Mouse (Mus musculus) heart, adult 2 months (tissue): ENCODE data around the gene Plekhm1. TPM values are rescaled to one million over a fixed set of nuclear protein-coding genes. Genes with fewer than 3 reads are reported as not detected.
A peak's percentile ranks its signal among the peaks of the same experiment; 100 is the strongest.
"Not testable (repeated sequence)": the region's sequence is repeated elsewhere in the genome, so short reads cannot be mapped to it uniquely, and the experiment has no call there.

Source experiments
- DNase-seq, 2 experiments: peaks; one replicate each; pipeline ENCODE4 v3.0.0; 2021
- H3K27ac ChIP-seq: fragments of 200-600 bp; 2 replicates; pipeline ENCODE4 v1.8.1; 2022
- H3K27me3 ChIP-seq: fragments of 200-500 bp; 2 replicates; pipeline ENCODE4 v1.6.1; 2012; ENCODE audit warnings: mild to moderate bottlenecking, low read length, inconsistent platforms, mixed read lengths; ENCODE audit not compliant: control insufficient read depth, insufficient read depth
- H3K36me3 ChIP-seq: fragments of 200-500 bp; 2 replicates; pipeline ENCODE4 v1.6.1; 2012; ENCODE audit warnings: low read length, inconsistent platforms; ENCODE audit not compliant: control insufficient read depth, insufficient read depth
- H3K4me1 ChIP-seq: fragments of 200-500 bp; 2 replicates; pipeline ENCODE4 v1.6.1; 2011; ENCODE audit warnings: low read length; ENCODE audit not compliant: control insufficient read depth, insufficient read depth
- H3K4me3 ChIP-seq: fragments of 200-600 bp; 2 replicates; pipeline ENCODE4 v1.8.1; 2022
- H3K79me2 ChIP-seq: fragments of 200-500 bp; replicated peaks from 2 replicates; pipeline ENCODE4 v1.6.1; 2012; ENCODE audit warnings: mild to moderate bottlenecking, inconsistent platforms, low read length, moderate library complexity, mixed read lengths; ENCODE audit not compliant: control insufficient read depth, insufficient read depth
- H3K9ac ChIP-seq: fragments of 200-500 bp; 2 replicates; pipeline ENCODE4 v1.6.1; 2012; ENCODE audit warnings: low read depth, mild to moderate bottlenecking, control low read depth, inconsistent platforms, low read length, mixed read lengths
- CTCF ChIP-seq: fragments of 200-600 bp; IDR thresholded peaks from 2 replicates; pipeline ENCODE4 v1.8.1; 2022; ENCODE audit warnings: antibody characterized with exemption, mild to moderate bottlenecking, moderate library complexity
- EP300 ChIP-seq: fragments of 200-500 bp; IDR thresholded peaks from 2 replicates; pipeline ENCODE4 v1.6.1; 2011; ENCODE audit warnings: low read depth, low read length, control low read depth; ENCODE audit not compliant: insufficient read depth
- POLR2A ChIP-seq: fragments of 200-500 bp; IDR thresholded peaks from 2 replicates; pipeline ENCODE4 v1.6.1; 2011; ENCODE audit warnings: mild to moderate bottlenecking, low read depth, low read length, control low read depth; ENCODE audit not compliant: insufficient read depth
- WGBS: fragments of 180-500 bp; shearing (Covaris S2); methylation state at CpG from one replicate; pipeline ENCODE4 v1.1.7; 2018; 5-methylcytosine and 5-hydroxymethylcytosine counted together
- intact Hi-C: fragments of 180-260 bp; cut with DNase I; formaldehyde crosslinking; loops from one replicate; pipeline ENCODE4 v1.15.1; 2025
- polyA plus RNA-seq: library from polyadenylated mRNA; depleted of rRNA; stranded (reverse); fragments of >200 nt; gene quantifications from 2 replicates; pipeline ENCODE4 v1.2.3, GENCODE M21; 2012
- total RNA-seq, 2 experiments: library from RNA; stranded (reverse); gene quantifications; 2 replicates each; pipeline ENCODE4 v1.2.3; 2021

Plekhm1 gene
- total and polyA plus RNA-seq, 3 experiments, result 10.2 to 11.9 (median 10.6) TPM

GRCm38 (mm10) chr11:103419667-103420066 is 7.2 kb upstream of the Plekhm1 start:
- 84% methylated on average over 13 of the region's 13 CpGs for WGBS
- Histone ChIP-seq H3K4me1 (no peaks in the 10 kb centered on the region), H3K36me3 (no peaks in the 10 kb centered on the region), H3K9ac (no peak overlapping the region), H3K27ac (no peak overlapping the region), H3K4me3 (no peak overlapping the region), H3K27me3 (no peaks in the 10 kb centered on the region), H3K79me2 (no peaks in the 10 kb centered on the region)
- DNase-seq, result no peak
- no peak for TF ChIP-seq CTCF
- TF ChIP-seq EP300, result no peak
- intact Hi-C loops, result no loop called here

DNA sequence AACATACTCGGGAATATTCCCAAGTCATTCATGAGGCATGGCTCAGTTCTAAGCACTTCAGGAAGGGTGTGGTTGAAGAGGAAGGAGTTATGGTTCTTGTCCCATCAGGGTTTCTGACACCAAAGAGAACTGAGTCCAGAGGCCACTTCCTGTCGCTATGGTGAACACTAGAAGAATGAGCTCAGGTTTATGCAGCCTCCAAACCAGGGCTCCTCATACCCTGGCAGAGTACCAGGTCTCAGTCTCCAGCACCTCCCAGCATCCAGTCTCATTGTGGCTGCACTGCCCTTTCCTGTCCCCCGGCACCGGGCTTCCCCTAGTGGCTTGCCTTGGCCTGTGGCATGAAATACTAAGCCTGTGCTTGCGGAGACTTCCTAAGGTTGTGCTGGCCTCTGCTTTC is 6.7 kb upstream of the Plekhm1 start:
- no peaks in the 10 kb centered on the region for H3K27me3 ChIP-seq
- no peaks in the 10 kb centered on the region for H3K4me1 ChIP-seq
- no peak overlapping the region for H3K9ac ChIP-seq
- no peak overlapping the region for H3K27ac ChIP-seq
- intact Hi-C loops, result no loop called here
- H3K79me2 ChIP-seq, result no peaks in the 10 kb centered on the region
- H3K36me3 ChIP-seq, result no peaks in the 10 kb centered on the region
- WGBS, result 41% methylated on average over 5 of the region's 5 CpGs
- H3K4me3 ChIP-seq, result no peak overlapping the region
- DNase-seq, result peak; percentile 25 to 40
- TF ChIP-seq CTCF (peak; percentile 43), POLR2A (no peak), EP300 (no peak)

DNA sequence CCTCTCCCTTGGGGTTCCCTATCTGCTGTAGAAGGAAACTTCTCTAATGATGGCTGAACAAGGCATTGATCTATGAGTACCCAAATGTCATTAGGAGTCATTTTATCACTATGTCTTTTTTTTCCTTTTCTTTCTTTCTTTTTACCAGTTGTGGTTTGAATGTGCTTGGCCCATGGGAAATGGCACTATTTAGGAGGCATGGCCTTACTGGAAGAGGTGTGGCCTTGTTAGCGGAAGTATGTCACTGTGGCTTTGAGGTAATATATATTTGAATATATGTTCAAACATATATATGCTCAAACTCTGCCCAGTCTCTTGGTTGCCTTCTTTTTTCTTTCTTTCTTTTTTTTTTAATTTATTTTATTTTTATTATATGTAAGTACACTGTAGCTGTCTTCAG is 1.0 kb upstream of the Plekhm1 start:
- no peaks in the 10 kb centered on the region for H3K27me3 ChIP-seq
- no peak for TF ChIP-seq POLR2A
- TF ChIP-seq CTCF, result no peak
- TF ChIP-seq EP300, result no peak
- H3K36me3 ChIP-seq, result no peaks in the 10 kb centered on the region
- peaks cover 6% of the 10 kb centered on the region for H3K79me2 ChIP-seq
- H3K27ac ChIP-seq, result no peak overlapping the region
- WGBS, result 91% methylated on average over 1 of the region's 1 CpGs
- H3K9ac ChIP-seq, result no peak overlapping the region
- H3K4me3 ChIP-seq, result no peak overlapping the region
- DNase-seq, result no peak
- H3K4me1 ChIP-seq, result no peaks in the 10 kb centered on the region; the same call in 1 of the 2 replicates
- intact Hi-C loops, result no loop called here

- TF ChIP-seq POLR2A (no peak), EP300 (no peak), CTCF (no peak)
Measured at GRCm38 (mm10) chr11:103412950-103413423, 500 bp upstream of the Plekhm1 start.

DNA sequence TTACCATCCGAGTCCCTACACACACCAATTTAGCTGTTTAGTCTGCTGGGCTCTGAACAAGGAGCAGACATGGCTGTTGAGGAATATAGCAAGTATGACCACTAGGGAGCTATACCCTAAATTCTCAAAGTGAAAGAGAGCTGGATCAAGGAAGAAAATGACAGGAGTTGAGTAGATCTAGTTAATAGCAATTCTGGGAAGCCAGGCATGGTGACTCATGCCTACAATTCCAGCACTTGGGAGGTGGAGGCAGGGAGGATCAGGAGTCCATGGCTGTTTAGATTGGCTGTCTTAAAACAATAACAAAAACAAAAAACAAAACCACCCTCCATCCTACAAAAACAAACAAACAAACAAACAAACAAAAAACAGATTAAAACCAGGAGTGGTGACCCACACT is 1.2 kb downstream of the Plekhm1 start:
- intact Hi-C loops, result no loop called here

More at GRCm38 (mm10) chr11:103412950-103413423, 500 bp upstream of the Plekhm1 start:
- Histone ChIP-seq H3K4me1 (no peaks in the 10 kb centered on the region; the same call in 1 of the 2 replicates), H3K27me3 (no peaks in the 10 kb centered on the region), H3K9ac (peak overlapping the region; percentile 71), H3K36me3 (no peaks in the 10 kb centered on the region), H3K79me2 (peaks cover 6% of the 10 kb centered on the region), H3K4me3 (peak overlapping the region; percentile 95), H3K27ac (peak overlapping the region; percentile 96)
- intact Hi-C loops, result no loop called here
- no peak for DNase-seq
- 4% methylated on average over 14 of the region's 14 CpGs for WGBS

DNA sequence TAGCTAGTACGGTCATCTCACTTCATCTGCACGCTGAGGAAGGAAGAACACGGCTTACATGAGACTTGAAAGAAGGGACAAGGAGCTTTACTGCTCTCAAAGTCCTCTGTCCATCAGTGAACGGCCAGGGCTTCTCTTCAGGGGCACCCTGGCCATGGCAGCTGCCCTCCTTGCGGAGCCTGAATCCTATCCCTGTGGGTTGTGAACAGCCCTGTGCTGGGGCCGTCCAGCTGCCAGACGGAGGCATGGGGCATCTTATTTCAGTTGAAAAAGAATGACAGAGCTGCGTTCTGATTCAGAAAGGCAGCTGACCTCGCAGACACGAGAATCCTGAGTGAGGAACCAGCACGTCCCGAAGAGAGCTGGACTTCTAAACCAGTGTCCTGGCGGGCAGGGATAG is 3.6 kb downstream of the Plekhm1 start:
- H3K36me3 ChIP-seq, result no peaks in the 10 kb centered on the region
- no peaks in the 10 kb centered on the region; the same call in none of the 2 replicates for H3K4me1 ChIP-seq
- H3K9ac ChIP-seq, result no peak overlapping the region
- no peak overlapping the region for H3K27ac ChIP-seq
- intact Hi-C loops, result no loop called here
- no peaks in the 10 kb centered on the region for H3K27me3 ChIP-seq
- 91% methylated on average over 13 of the region's 13 CpGs for WGBS
- TF ChIP-seq CTCF, result no peak
- no peak for TF ChIP-seq EP300
- no peak for TF ChIP-seq POLR2A
- H3K4me3 ChIP-seq, result no peak overlapping the region
- peaks cover 6% of the 10 kb centered on the region for H3K79me2 ChIP-seq
- no peak for DNase-seq

More for the DNA sequence above, 1.2 kb downstream of the Plekhm1 start:
- Histone ChIP-seq H3K36me3 (no peaks in the 10 kb centered on the region), H3K27me3 (no peaks in the 10 kb centered on the region), H3K4me3 (no peak overlapping the region), H3K27ac (no peak overlapping the region), H3K4me1 (no peaks in the 10 kb centered on the region; the same call in 1 of the 2 replicates), H3K9ac (no peak overlapping the region), H3K79me2 (peaks cover 6% of the 10 kb centered on the region)
- WGBS, result 83% methylated on average over 1 of the region's 1 CpGs
- no peak for TF ChIP-seq CTCF
- TF ChIP-seq EP300, result no peak
- TF ChIP-seq POLR2A, result no peak
- DNase-seq, result no peak

- H3K9ac ChIP-seq, intact Hi-C loops: not testable (repeated sequence)
Measured at GRCm38 (mm10) chr11:103407136-103407535, 5.4 kb downstream of the Plekhm1 start.

More at GRCm38 (mm10) chr11:103407136-103407535, 5.4 kb downstream of the Plekhm1 start:
- H3K79me2 ChIP-seq, DNase-seq, H3K27me3 ChIP-seq, H3K4me3 ChIP-seq, H3K27ac ChIP-seq, H3K4me1 ChIP-seq, H3K36me3 ChIP-seq: not testable (repeated sequence)
- 56% methylated on average over 5 of the region's 5 CpGs for WGBS
